Mouse (Mus musculus) CH12.LX (cell line): ENCODE data around the gene Themis3.

Experiments
- BHLHE40 ChIP-seq: IDR thresholded peaks from 2 replicates; pipeline ENCODE4 v1.6.1; 2011; ENCODE audit warnings: mild to moderate bottlenecking, low read depth, low read length, improper control_type of control experiment
- CHD1 ChIP-seq: IDR thresholded peaks from 2 replicates; pipeline ENCODE4 v1.6.1; 2012; ENCODE audit warnings: low read depth, low read length, improper control_type of control experiment, inconsistent platforms
- CTCF ChIP-seq, 2 experiments: IDR thresholded peaks in 1 of 2; conservative IDR thresholded peaks in 1 of 2; 2 replicates each; pipeline ENCODE4 v1.5.1; 2011 to 2012; ENCODE audit warnings: low read depth in 2 of 2, low read length in 2 of 2, improper control_type of control experiment in 1 of 2, inconsistent platforms in 1 of 2, mild to moderate bottlenecking in 1 of 2, moderate library complexity in 1 of 2
- E2F4 ChIP-seq: IDR thresholded peaks from 2 replicates; pipeline ENCODE4 v1.6.1; 2011; ENCODE audit warnings: low read depth, low read length, improper control_type of control experiment; ENCODE audit not compliant: insufficient replicate concordance
- EP300 ChIP-seq: IDR thresholded peaks from 2 replicates; pipeline ENCODE4 v1.6.1; 2011; ENCODE audit warnings: low read length, improper control_type of control experiment
- GABPA ChIP-seq: IDR thresholded peaks from 2 replicates; pipeline ENCODE4 v1.6.1; 2012; ENCODE audit warnings: low read depth, low read length, improper control_type of control experiment, inconsistent platforms; ENCODE audit not compliant: insufficient replicate concordance
- HCFC1 ChIP-seq: IDR thresholded peaks from 2 replicates; pipeline ENCODE4 v1.6.1; 2012; ENCODE audit warnings: low read depth, mild to moderate bottlenecking, inconsistent platforms, low read length, improper control_type of control experiment
- MAFK ChIP-seq: IDR thresholded peaks from 2 replicates; pipeline ENCODE4 v1.6.1; 2011; ENCODE audit warnings: low read length, improper control_type of control experiment; ENCODE audit not compliant: insufficient replicate concordance
- MAX ChIP-seq: IDR thresholded peaks from 2 replicates; pipeline ENCODE4 v1.6.1; 2011; ENCODE audit warnings: low read length, improper control_type of control experiment
- POLR2A ChIP-seq: IDR thresholded peaks from 2 replicates; pipeline ENCODE4 v1.6.1; 2011; ENCODE audit warnings: low read depth, mild to moderate bottlenecking, improper control_type of control experiment, low read length
- TCF12 ChIP-seq: IDR thresholded peaks from 2 replicates; pipeline ENCODE4 v1.6.1; 2014; ENCODE audit warnings: low read depth, mild to moderate bottlenecking, inconsistent platforms, low read length, improper control_type of control experiment

GRCm38 (mm10) chr17:66516953-66517352 lies 77.5 kb downstream of the Themis3 start:
- TF ChIP-seq EP300, result no peak
- TF ChIP-seq CTCF (conservative IDR thresholded peaks at IDR 0.05 in 1 of 2, IDR thresholded peaks at IDR 0.05 in 1 of 2; ENCODE audit: low read depth in 2 of 2, low read length in 2 of 2), result no peak
- no peak for TF ChIP-seq MAFK
- no peak for TF ChIP-seq POLR2A
- TF ChIP-seq MAX, result no peak
- no peak for TF ChIP-seq HCFC1
- TF ChIP-seq TCF12, result no peak
- no peak for TF ChIP-seq GABPA
- TF ChIP-seq CHD1, result no peak
- no peak for TF ChIP-seq BHLHE40
- no peak for TF ChIP-seq E2F4
